ENCODE assay signal across 24 mouse cellular contexts in the genomic region with DNA sequence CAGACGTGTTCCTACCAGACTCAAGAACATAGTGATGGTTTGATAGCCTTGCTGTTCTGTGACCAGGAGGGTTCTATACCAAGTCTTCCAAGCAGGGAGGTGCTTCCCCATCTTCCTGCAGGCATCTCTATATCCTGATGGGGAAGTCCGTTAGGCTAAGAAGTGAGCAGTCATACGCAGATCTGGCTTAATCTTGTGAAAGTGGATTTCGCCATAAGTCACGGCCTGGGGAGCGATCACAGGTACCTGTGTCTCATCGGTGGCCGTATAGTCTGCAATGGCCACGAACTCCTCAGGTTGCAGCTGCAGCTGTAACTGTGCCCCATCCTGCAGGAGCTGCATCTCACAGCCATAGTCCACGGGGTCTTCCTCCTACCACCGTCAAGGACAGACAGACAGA. TPM values are rescaled to one million over a fixed set of nuclear protein-coding genes. Genes with fewer than 3 reads are reported as not detected.
"Had no signal": no experiment of that assay in that cellular context is flagged by ENCODE, and none has a peak within 500 bp of the region (broad histone marks: within the 10 kb centered on the region; RNA-seq: fewer than 3 reads in every experiment).

No protein-coding gene starts in this region.

- DNase-seq: gastrocnemius, postnatal 14 days; gastrocnemius, postnatal 36 days; heart, adult 2 months; heart, postnatal 4 days; kidney, adult 18-20 months; kidney, adult 8-10 months; kidney, postnatal 10 days; kidney, postnatal 25 days; kidney, postnatal 4 days; layer of hippocampus, postnatal 36 days; left cerebral cortex, postnatal 4 days had no signal

- ATAC-seq: hindbrain, embryonic 16.5 days; inflammation-experienced regulatory T-cells, adult 6 months; intestine, embryonic 15.5 days; intestine, postnatal 0 days; liver, embryonic 12.5 days had no signal

- H3K4me3 ChIP-seq: heart, adult 2 months; heart, embryonic 13.5 days; heart, embryonic 15.5 days; hindbrain, embryonic 10.5 days; hindbrain, embryonic 12.5 days; intestine, embryonic 15.5 days; layer of hippocampus, adult 2 months; limb, embryonic 13.5 days; limb, embryonic 15.5 days; liver, embryonic 12.5 days had no signal

- H3K4me1 ChIP-seq: heart, embryonic 15.5 days; hindbrain, embryonic 10.5 days; hindbrain, embryonic 12.5 days; intestine, embryonic 15.5 days; limb, embryonic 13.5 days; limb, embryonic 15.5 days; liver, embryonic 12.5 days had no signal

RNA-seq across cellular contexts. Expression of a gene that starts 27.7 kb away (rescaled TPM):
- polyA plus RNA-seq: hindbrain, embryonic 10.5 days; inflammation-experienced regulatory T-cells, adult 6 months; liver, adult 2 months; liver, embryonic 12.5 days had no signal
